Mouse (Mus musculus): ENCODE measurements at regions not wholly inside any gene's neighbourhood (a gene's known extent, or its start where the extent isn't known, plus 50 kb on each side); places are given as distances from the start of the nearest gene placed in this dataset.

DNA sequence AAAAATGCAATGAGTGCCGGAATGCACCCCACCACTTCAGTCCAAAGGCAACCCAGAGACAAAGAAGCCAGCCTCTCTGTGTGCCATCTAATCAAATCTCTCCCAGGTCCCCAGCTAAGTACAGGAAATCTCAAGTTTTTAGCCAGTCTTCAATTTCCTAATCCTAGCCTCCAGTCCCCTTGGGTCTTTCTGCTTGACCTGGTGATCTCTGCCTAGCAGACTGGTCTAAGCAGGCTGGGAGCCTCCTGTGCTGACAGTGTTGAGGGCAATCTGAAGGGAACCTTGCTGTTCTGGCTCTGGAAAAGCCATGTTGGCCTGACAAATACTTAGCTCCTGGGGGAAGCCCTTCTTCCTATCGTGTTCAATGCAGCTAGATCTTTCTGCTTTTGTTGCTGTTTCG lies 248.9 kb downstream of the Nedd1 start:
- no peak for DNase-seq

- no peak for DNase-seq
Measured at GRCm38 (mm10) chr10:92471111-92471510, 251.1 kb downstream of the Nedd1 start.

GRCm38 (mm10) chr10:92455195-92455594 lies 267.0 kb downstream of the Nedd1 start:
- no peak for DNase-seq

GRCm38 (mm10) chr10:92453550-92453949 lies 268.7 kb downstream of the Nedd1 start:
- no peak for DNase-seq

DNA sequence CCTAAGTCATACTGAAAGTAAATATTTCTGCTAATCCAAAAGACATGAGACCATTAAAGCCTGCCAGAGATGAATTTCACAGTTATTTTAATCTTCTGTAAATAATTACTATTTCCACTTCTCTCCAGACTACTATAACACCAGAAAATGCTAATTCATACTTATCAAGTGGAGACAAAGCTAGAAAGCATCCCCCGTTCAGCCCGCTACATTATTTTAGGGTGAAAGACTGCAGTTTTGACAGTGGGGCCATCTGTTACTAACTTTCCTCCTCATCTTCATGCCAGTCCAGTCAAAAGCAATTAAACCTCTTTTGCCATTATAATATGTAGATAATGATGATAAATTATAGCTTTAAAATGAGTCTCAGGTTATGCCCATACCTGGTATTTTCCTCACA lies 276.3 kb downstream of the Nedd1 start:
- DNase-seq = no peak

DNA sequence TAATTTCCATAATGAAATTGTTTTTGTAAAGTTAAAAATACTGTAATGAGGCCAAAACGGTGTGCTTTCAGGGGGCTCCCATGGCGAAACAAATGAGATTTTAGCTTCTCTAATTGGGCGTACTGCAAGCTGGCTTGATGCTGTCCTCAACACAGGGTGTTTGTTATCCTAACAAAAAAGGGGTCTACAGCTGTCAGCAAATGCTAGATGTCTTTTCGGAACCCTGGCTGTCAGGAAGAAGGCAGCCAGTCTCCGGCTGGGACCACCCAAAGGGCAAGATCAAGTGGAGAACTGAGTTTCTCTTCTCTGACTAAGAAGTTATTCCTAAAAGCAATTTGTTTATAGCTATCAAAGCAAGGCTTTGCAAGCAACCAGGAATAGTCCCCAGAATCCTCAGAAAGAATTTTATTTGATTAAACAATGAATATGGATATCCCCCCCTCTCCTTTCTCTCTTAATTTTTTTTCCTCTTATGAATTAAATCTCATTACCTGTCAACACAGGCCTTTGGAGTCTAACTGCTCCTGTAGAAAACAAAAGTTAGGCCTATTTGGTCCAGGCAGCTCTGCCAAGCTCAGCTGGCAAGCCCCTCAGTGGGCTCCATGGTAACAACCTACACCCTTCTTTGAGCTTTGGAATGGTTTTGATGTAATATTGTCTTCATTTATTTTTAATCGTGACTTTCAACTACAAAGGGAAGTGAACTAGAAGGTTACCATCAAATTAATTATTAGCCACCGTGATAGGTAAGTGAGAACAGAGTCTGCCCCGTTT lies 283.4 kb downstream of the Nedd1 start:
- DNase-seq = no peak

GRCm38 (mm10) chr10:92429256-92429655 lies 293.0 kb downstream of the Nedd1 start:
- no peak for DNase-seq

GRCm38 (mm10) chr10:92428026-92428425 lies 294.2 kb downstream of the Nedd1 start:
- DNase-seq = no peak

GRCm38 (mm10) chr10:92426443-92426842 lies 295.8 kb downstream of the Nedd1 start:
- no peak for DNase-seq

- DNase-seq = no peak
Measured at GRCm38 (mm10) chr10:92412737-92413136, 309.5 kb downstream of the Nedd1 start.

DNA sequence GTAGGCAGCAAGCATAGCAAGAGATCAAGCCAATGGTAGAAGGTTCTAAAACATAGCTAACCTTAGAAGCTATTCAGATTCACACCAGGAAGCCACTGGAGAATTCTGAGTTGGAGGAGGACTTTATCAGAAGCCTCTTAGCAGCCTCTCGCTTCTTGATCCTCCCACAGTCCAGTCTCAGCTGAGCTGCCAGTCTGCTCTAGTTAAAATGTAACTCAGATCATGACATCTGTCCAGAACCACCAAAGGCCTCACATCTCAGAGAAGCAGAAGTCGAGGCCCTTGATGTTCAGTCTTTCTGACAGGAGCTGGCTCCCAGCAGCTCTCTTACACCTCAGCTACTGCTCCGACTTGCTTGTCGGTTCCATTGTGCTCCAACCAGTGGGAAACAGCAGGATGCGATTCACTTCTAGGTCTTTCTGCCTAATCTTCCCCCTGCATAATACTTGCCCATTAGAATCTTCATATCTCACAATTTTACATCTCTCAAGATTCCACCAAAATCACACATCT lies 311.4 kb downstream of the Nedd1 start:
- DNase-seq = no peak

- DNase-seq = no peak
Measured at GRCm38 (mm10) chr10:92404697-92405293, 317.4 kb downstream of the Nedd1 start.

- DNase-seq = no peak
Measured at GRCm38 (mm10) chr10:92400587-92401090, 321.6 kb downstream of the Nedd1 start.

DNA sequence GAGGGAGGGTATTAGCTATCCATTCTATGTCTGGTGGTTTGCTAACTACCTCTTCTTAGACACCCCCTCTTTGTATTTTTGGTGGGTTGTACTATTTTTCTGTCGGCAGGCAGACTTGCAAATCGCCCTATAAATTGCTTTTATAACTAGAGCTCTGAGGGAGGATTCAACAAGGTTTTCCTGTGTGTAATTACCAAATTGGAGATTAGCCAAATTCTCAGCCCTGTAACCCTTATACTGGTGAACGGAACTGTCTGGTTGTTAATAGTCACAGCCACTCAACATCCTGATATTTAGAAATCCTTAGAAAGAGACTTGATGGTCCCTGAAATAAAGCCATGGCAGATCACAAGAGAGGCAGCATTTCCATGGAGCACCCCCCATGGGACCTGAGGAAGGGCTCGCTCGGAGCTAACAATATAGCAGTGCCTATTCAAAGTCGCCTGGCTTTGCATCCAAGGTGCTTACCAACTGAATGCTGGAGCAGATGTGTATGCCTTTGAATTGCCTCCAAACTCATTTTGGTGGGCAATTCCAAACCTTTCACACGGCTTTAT lies 333.0 kb downstream of the Nedd1 start:
- DNase-seq = no peak

- no peak for DNase-seq
Measured at GRCm38 (mm10) chr10:92367126-92367525, 355.1 kb downstream of the Nedd1 start.

GRCm38 (mm10) chr10:92356738-92357137 lies 365.5 kb downstream of the Nedd1 start:
- DNase-seq = no peak

DNA sequence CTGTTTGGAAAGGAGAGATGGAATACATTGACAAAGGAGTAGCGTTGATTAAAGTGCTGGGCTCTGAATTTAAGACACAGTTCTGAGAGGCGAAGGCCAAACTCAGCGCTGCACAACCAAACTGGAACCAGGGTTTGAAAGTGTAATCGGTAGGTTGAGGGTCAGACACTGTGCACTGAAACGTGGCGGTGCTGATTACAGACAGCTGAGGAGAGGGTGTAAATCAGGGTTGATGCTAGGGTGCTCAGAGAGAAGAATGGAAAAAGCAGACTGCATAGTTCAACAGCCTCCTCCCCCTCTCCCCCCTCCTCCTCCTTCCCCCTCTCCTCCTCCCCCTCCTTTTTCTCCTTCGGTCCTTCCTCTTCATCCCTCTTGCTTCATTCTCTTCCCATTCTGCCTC lies 373.2 kb downstream of the Nedd1 start:
- DNase-seq = no peak

DNA sequence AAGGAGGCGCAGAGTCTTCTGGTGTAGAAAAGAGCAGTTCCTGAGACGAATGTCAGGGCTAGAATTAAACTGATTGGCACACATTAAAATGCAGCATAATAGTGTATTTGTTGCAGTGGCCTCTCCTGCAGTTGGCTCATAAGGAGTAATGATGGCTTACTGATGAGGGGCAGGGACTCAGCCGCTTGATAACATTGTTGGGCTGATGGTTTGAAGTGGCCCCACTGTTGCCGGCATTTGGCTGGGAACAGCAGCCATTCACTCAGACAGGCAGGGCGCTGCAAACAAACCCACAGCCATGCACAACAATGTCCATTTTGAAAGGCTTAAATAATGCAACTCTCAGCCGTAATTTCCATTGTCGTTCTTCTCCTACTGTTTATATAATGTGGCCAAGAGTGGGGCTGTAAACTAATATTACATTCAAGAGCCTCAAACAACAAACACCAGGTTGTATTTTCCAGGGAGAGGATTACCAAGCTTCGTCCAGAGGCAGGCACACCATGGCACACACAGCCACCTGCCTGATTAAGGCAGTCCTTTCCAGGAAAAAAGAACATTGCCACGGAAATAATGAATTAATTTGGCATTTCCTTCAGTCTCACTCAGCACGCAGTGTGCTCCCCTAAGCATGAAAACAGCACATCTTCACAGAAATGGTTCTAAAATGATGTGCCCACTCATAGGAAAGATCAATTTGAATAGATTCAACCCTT lies 374.1 kb downstream of the Nedd1 start:
- no peak for DNase-seq

GRCm38 (mm10) chr10:92339671-92340070 lies 382.5 kb downstream of the Nedd1 start:
- DNase-seq = no peak

GRCm38 (mm10) chr10:92336949-92337348 lies 385.3 kb downstream of the Nedd1 start:
- no peak for DNase-seq

- no peak for DNase-seq
Measured at GRCm38 (mm10) chr10:92336138-92336537, 386.1 kb downstream of the Nedd1 start.

DNA sequence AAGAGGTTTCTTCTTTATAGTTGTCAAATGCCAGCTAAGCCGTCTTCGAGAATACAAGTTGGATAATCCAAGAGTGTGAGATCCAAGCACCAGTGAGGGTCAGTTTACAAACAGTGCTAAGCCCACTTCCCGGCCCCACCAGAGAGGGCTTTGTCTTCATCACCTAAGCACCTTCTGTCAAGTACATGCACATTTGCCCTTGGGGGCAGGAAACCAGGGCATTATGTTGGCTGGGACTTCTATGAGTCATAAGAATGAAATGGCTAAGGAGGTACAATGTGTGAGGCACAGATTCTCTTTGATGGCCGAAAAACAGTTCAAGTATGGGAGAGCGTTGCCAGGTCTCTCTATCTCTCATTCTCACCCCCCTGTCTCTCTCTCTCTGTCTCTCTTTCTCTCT lies 387.1 kb downstream of the Nedd1 start:
- no peak for DNase-seq

GRCm38 (mm10) chr10:92333869-92334268 lies 388.4 kb downstream of the Nedd1 start:
- no peak for DNase-seq
